Mouse (Mus musculus): ENCODE results near the gene Duxbl3. TPM values are rescaled to one million over a fixed set of nuclear protein-coding genes. Genes with fewer than 3 reads are reported as not detected.

The Duxbl3 gene
- polyA plus RNA-seq, 1 experiment from 2014 or later: 2.3 TPM

DNA sequence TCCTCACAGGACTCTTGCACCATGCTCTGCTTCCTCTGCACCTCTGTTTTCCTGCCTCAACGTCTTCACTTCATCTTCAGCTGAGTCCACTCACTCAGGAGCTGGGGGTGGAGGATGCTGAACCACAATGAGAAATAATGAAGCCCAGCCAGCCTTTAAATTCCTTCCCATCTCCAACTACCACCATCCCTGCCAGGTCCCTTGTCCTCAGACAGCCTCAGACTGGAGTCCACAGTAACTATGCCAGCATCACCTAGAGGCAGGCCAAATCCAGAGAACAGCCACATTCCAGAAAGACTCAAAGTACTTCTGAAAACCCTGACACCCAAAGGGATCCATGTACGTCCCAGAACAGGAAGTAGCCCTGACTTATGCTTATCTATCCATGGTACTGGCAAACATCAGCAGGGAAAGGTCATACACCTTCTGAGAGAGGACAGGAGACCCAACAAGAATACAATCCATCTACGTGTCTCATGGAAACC is 58.5 kb downstream of the Duxbl3 start:
- Histone ChIP-seq H3K27me3 (no peaks in the 10 kb centered on the region), H3K4me1 (no peaks in the 10 kb centered on the region), H3K4me3 (replicated peaks) (no peak overlapping the region), H3K27ac (no peak overlapping the region), H3K36me3 (replicated peaks) (no peaks in the 10 kb centered on the region), H3K9me3 (no peaks in the 10 kb centered on the region), H3K4me2 (no peak overlapping the region), H3K9ac (no peak overlapping the region)
- no peak for ATAC-seq (ENCODE audit: low FRiP score)
- WGBS: 87% methylated on average over 3 of the region's 3 CpGs

Other genes starting within 250 kb of the Duxbl3 start
- gene Gm9780, start 215.3 kb upstream of the Duxbl3 start, polyA plus RNA-seq (2016; fragmentation: Nextera tagmentation; extraction: Ambion mirVana): 1.3 and 2.6 TPM in 2 replicates
- gene Tmem254c, start 190.6 kb upstream of the Duxbl3 start, polyA plus RNA-seq (2016; fragmentation: Nextera tagmentation; extraction: Ambion mirVana): 15.9 and 17.1 TPM in 2 replicates
- gene Cphx2, start 176.4 kb upstream of the Duxbl3 start, polyA plus RNA-seq (2016; fragmentation: Nextera tagmentation; extraction: Ambion mirVana): not detected in 2 replicates
- not detected in 2 replicates for gene Cphx3, start 175.7 kb upstream of the Duxbl3 start, polyA plus RNA-seq (2016; fragmentation: Nextera tagmentation; extraction: Ambion mirVana)
- 1.6 and 4.6 TPM in 2 replicates for gene Duxbl2, start 139.6 kb upstream of the Duxbl3 start, polyA plus RNA-seq (2016; fragmentation: Nextera tagmentation; extraction: Ambion mirVana)
- gene Plac9b, start 75.5 kb upstream of the Duxbl3 start, polyA plus RNA-seq (2016; fragmentation: Nextera tagmentation; extraction: Ambion mirVana): 1.1 and 1.9 TPM in 2 replicates
- gene Tmem254b, start 50.9 kb upstream of the Duxbl3 start, polyA plus RNA-seq (2016; fragmentation: Nextera tagmentation; extraction: Ambion mirVana): 12.9 and 14.0 TPM in 2 replicates